Mouse (Mus musculus) liver, embryonic 16.5 days (tissue): ENCODE data around the gene Dand5. TPM values are rescaled to one million over a fixed set of nuclear protein-coding genes. Genes with fewer than 3 reads are reported as not detected.

Experiments
- ATAC-seq: fragments of 200-750 bp; cut with Nextera tagmentation; 2 replicates; pipeline ENCODE4 v1.8.0; 2017; ENCODE audit warnings: low read depth, mild to moderate bottlenecking, moderate number of reproducible peaks, moderate library complexity
- H3K27ac ChIP-seq: fragments of 300-500 bp; sonication (generic); 2 replicates; pipeline ENCODE4 v1.5.1; 2014; ENCODE audit warnings: mild to moderate bottlenecking, low read length
- H3K27me3 ChIP-seq: fragments of 300-500 bp; sonication (generic); 2 replicates; pipeline ENCODE4 v1.6.1; 2014; ENCODE audit warnings: low read depth, low read length, mixed read lengths; ENCODE audit not compliant: control insufficient read depth, insufficient read depth
- H3K36me3 ChIP-seq: fragments of 300-500 bp; sonication (generic); 2 replicates; pipeline ENCODE4 v1.6.1; 2014; ENCODE audit warnings: mild to moderate bottlenecking; ENCODE audit not compliant: control insufficient read depth, insufficient read depth
- H3K4me1 ChIP-seq: fragments of 300-500 bp; sonication (generic); 2 replicates; pipeline ENCODE4 v1.6.1; 2014; ENCODE audit warnings: low read depth, low read length, mixed read lengths; ENCODE audit not compliant: control insufficient read depth
- H3K4me2 ChIP-seq: fragments of 300-500 bp; sonication (generic); 2 replicates; pipeline ENCODE4 v1.6.1; 2014; ENCODE audit warnings: low read depth, low read length, mixed read lengths
- H3K4me3 ChIP-seq: fragments of 300-500 bp; sonication (generic); 2 replicates; pipeline ENCODE4 v1.5.1; 2014; ENCODE audit warnings: low read depth, mild to moderate bottlenecking, low read length
- H3K9ac ChIP-seq: fragments of 300-500 bp; sonication (generic); 2 replicates; pipeline ENCODE4 v1.6.1; 2014; ENCODE audit warnings: low read depth, low read length
- H3K9me3 ChIP-seq: fragments of 300-500 bp; sonication (generic); replicated peaks from 2 replicates; pipeline ENCODE4 v1.6.1; 2016; ENCODE audit warnings: low read length; ENCODE audit not compliant: control insufficient read depth
- WGBS: fragments of 180-500 bp; shearing (Covaris S2); extraction: QIAGEN DNeasy Blood & Tissue Kit; methylation state at CpG from one replicate; pipeline ENCODE4 v1.1.7; 2014; ENCODE audit not compliant: insufficient replicate concordance; 5-methylcytosine and 5-hydroxymethylcytosine counted together
- polyA plus RNA-seq: library from polyadenylated mRNA; unstranded; fragments of >200 nt; fragmentation: Nextera tagmentation; extraction: Ambion mirVana; gene quantifications from 2 replicates; pipeline ENCODE4 v1.2.1, GENCODE M21; 2015

The Dand5 gene
- polyA plus RNA-seq, 1 experiment from 2014 or later = 3.0 TPM

DNA sequence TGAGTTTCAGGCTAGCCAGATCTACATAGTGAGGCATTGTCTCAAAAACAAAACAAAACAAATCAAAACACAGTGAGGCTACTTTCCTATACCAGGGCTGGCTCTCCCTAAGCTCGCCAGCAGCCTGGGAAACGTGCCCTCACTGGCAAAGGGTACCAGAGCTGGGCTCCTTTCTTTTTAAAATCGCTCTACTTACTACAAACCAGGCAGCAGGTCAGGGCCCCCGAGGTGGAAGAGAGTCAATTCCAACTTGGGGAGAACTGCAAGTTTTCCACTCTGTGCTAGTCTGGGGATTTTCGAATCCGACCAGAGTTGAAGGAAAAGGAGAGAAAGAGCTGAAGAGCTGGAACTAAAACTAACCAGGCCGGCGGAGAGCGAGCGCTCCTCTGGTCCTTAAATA, 39.9 kb downstream of the Dand5 start:
- Histone ChIP-seq H3K9me3 (no peaks in the 10 kb centered on the region), H3K27me3 (peaks cover 100% of the 10 kb centered on the region), H3K4me3 (no peak overlapping the region), H3K4me2 (no peak overlapping the region), H3K27ac (no peak overlapping the region), H3K36me3 (no peaks in the 10 kb centered on the region), H3K4me1 (no peaks in the 10 kb centered on the region; the same call in 1 of the 2 replicates), H3K9ac (no peak overlapping the region)
- no peak for ATAC-seq
- 13% methylated on average over 10 of the region's 10 CpGs for WGBS

DNA sequence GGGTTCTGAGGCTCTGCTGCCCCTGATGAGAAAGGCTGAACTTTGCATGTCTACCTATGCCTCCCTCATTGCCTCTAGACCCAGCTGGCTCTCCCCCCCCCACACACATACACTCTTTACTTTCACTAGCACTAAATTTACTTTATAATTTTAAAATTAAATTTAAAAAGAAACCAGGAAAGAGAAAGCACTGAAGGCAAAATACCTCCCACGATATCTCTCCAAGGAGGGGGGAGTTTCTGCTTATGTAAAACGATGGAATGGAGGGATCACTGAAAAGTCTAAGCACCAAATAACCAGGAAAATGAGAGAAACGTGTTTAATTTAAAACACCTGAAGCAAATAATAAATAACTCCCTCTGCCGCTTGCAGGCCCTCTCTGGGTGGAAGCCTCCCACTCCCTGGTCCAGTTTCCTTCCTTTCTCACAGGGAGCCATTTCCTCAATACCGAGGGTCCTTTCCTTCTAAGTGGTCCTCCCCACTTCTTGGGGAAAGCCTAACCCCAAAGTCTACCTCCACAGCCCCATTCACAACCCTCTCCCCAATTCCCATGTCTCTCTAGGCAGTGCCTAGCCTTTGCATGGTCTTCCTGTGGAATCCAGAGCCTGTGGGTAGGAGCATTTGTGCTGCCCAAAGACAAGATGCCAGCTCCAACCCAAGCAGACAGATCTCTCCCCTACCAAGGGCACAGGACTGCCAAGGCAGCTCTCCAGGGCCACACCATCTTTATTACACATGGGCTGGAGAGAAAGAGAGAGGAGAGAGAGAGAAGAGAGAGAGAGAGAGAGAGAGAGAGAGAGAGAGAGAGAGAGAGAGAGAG, 40.7 kb downstream of the Dand5 start:
- H3K4me2 ChIP-seq = no peak overlapping the region
- WGBS = 25% methylated on average over 5 of the region's 5 CpGs
- no peaks in the 10 kb centered on the region; the same call in 1 of the 2 replicates for H3K4me1 ChIP-seq
- H3K9ac ChIP-seq = no peak overlapping the region
- H3K9me3 ChIP-seq = no peaks in the 10 kb centered on the region
- H3K27me3 ChIP-seq = peaks cover 100% of the 10 kb centered on the region
- H3K4me3 ChIP-seq = no peak overlapping the region
- no peak overlapping the region for H3K27ac ChIP-seq
- H3K36me3 ChIP-seq = no peaks in the 10 kb centered on the region
- no peak for ATAC-seq

DNA sequence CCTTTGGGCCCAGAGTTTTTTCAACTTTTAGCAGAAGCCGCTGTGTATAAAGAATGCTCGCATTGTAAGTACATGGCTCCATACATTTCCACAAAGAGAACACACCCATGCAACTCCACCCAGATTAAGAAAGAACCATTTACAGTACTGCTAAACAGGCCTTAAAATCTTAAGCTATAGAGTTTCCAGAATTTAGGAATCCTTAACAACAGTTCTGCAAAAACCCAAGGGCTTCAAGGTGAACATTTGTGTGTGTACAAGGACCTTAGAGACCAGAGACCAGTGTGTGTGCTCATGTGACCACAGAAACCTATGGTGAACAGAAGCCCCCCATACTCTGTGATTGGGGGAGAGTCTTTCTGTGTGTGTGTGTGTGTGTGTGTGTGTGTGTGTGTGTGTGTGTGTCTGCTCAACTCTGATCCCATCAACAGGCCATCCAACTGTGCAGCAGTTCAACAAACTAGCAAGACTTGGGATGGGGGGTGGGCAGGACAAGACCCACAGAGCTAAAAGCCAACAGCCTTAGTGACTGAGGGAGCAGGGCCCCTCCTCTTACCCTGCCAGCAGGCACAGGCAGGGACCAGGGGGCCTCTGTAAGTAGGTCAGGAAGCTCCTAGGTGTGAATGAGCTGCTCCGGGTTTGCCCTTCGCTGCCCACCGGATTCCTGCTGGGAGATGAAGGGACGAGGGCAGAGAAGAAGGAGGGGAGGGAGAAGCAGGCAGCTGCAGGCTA, 41.5 kb downstream of the Dand5 start:
- H3K9me3 ChIP-seq = no peaks in the 10 kb centered on the region
- H3K9ac ChIP-seq = no peak overlapping the region
- no peaks in the 10 kb centered on the region for H3K36me3 ChIP-seq
- H3K4me1 ChIP-seq = no peaks in the 10 kb centered on the region; the same call in 1 of the 2 replicates
- WGBS = 51% methylated on average over 6 of the region's 6 CpGs
- no peak overlapping the region for H3K27ac ChIP-seq
- H3K27me3 ChIP-seq = peaks cover 100% of the 10 kb centered on the region
- ATAC-seq = no peak
- no peak overlapping the region for H3K4me3 ChIP-seq
- no peak overlapping the region for H3K4me2 ChIP-seq

DNA sequence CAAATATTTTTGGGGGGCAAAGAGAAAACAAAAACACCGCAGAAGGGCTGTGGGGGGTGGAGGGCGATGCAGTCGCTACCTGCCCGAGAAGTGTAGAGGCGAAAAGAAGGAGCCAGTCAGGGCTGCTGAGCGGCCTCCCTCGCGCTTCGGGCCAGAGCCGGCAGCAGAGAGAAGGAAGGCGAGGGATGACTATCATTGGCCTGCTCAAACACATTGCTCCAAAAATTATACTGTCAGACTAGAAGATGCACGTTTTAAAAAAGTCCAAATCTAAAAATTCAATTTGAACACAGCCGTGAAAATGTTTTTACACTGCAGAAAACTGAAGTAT, 42.4 kb downstream of the Dand5 start:
- Histone ChIP-seq H3K4me3 (no peak overlapping the region), H3K27ac (no peak overlapping the region), H3K4me1 (no peaks in the 10 kb centered on the region; the same call in 1 of the 2 replicates), H3K9me3 (no peaks in the 10 kb centered on the region), H3K27me3 (peaks cover 100% of the 10 kb centered on the region), H3K4me2 (no peak overlapping the region), H3K36me3 (no peaks in the 10 kb centered on the region), H3K9ac (no peak overlapping the region)
- no peak for ATAC-seq
- 27% methylated on average over 13 of the region's 13 CpGs for WGBS

DNA sequence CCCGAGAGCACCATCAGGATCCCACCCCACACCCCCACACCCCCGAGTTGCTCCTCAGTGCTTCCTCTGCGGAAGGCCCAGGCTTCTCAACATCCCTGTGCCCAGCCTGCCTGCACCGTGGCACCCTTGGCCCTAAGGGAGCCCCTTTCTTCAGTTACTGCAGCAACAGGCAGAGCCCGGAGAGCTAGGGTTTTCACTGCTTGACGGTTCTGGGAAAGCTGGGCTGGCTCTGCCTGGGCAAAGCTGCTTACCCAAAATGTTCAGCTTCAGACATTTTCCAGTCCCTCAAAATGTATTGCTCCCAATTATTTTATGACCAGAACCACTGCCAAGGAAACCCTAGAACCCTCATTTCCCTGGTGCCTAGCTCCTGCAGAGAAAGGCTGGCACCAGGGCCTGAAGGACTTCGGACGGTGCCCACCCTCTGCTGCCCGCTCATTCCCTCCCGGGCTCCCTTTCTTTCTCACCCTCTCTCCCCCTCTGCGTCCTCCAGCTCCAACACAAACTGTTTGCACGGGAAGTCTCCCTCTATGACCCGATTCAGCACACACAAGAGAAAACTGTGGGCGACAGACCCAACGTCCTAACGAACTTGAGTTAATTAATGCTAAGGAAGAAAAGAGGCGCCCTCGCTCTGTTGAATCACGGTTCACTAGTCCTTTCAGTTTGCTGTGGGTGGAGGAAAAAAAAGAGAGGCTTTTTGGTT, 43.0 kb downstream of the Dand5 start:
- H3K4me2 ChIP-seq = no peak overlapping the region
- peaks cover 99% of the 10 kb centered on the region for H3K27me3 ChIP-seq
- H3K9me3 ChIP-seq = no peaks in the 10 kb centered on the region
- no peaks in the 10 kb centered on the region; the same call in 1 of the 2 replicates for H3K4me1 ChIP-seq
- no peak for ATAC-seq
- WGBS = 25% methylated on average over 19 of the region's 19 CpGs
- H3K4me3 ChIP-seq = no peak overlapping the region
- no peak overlapping the region for H3K9ac ChIP-seq
- no peaks in the 10 kb centered on the region for H3K36me3 ChIP-seq
- H3K27ac ChIP-seq = no peak overlapping the region

DNA sequence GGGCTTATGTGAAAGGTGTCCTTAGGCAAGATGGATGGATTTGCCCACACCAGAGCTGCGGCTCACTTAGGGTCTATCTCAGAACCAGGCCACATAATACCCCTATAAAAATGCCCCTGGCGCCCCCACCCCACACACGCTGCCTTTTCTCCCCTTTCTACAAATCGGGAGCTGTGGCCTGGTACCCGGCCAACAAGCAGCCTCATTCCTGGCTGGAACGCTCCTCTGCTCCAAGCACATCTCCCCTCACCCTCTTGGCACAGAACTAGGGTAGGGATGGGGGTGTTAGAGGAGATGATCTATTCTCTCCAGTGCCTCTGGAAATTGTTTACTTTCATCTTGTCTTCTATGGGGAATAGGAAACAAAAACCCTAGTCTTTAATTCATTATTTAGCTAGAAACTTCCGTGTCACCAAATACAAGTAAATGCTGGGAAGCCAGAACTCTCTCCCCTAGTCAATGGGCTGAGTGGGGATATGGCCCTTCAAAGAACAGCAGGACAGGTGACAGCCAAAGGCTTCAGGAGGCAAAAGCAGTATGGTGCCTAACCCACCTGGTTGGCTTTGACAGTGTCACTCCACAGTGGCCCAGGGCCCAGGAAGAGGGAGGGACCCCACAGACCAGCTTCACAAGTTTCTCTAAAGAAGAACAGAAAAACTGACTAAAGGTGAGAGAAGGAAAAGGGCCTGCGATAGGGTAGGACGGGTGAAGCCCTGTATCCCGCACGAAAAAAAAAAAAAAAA, 43.8 kb downstream of the Dand5 start:
- no peak overlapping the region for H3K9ac ChIP-seq
- no peaks in the 10 kb centered on the region for H3K9me3 ChIP-seq
- ATAC-seq = no peak
- peaks cover 99% of the 10 kb centered on the region for H3K27me3 ChIP-seq
- no peak overlapping the region for H3K4me3 ChIP-seq
- no peaks in the 10 kb centered on the region; the same call in 1 of the 2 replicates for H3K4me1 ChIP-seq
- 37% methylated on average over 11 of the region's 11 CpGs for WGBS
- no peak overlapping the region for H3K4me2 ChIP-seq
- no peaks in the 10 kb centered on the region for H3K36me3 ChIP-seq
- no peak overlapping the region for H3K27ac ChIP-seq

DNA sequence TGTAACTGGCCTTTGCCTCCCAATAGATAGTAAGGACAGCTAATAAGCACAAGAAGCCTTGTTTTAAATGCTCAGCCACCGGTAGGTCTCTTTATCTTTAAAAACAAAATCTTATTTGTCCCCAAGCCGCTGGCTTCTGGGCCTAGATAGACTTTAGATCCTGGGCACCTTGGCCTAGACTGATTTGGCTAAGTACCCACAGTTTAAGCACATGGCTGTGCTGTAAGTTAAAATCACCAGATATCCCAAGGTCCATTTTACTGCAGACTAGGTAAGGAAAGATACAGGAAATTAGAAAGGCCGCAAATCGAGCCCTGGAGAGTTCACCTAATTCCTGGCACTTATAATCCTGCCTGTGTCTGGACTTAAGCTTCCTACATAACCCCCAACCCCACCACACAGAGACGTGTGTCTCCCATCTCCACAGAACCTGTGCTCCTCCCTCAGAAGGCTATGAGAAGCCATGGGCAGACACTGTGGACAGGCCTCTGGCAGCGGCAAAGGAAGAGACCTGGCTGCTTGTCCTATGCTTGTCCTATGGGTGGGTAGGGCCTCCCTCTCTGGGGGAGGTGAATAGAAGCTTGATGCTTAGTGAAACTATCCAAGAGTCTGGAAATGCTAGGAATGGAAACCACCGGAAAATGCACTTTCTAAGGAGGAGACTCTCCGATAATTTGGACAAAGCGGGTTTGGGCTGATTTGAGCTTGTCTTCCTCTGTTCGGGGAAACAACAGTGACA, 44.6 kb downstream of the Dand5 start:
- Histone ChIP-seq H3K4me1 (no peaks in the 10 kb centered on the region; the same call in 1 of the 2 replicates), H3K4me3 (no peak overlapping the region), H3K36me3 (no peaks in the 10 kb centered on the region), H3K9ac (no peak overlapping the region), H3K9me3 (no peaks in the 10 kb centered on the region), H3K4me2 (no peak overlapping the region), H3K27me3 (peaks cover 99% of the 10 kb centered on the region), H3K27ac (no peak overlapping the region)
- whole genome bisulfite sequencing = 58% methylated on average over 10 of the region's 10 CpGs
- no peak for ATAC-seq

DNA sequence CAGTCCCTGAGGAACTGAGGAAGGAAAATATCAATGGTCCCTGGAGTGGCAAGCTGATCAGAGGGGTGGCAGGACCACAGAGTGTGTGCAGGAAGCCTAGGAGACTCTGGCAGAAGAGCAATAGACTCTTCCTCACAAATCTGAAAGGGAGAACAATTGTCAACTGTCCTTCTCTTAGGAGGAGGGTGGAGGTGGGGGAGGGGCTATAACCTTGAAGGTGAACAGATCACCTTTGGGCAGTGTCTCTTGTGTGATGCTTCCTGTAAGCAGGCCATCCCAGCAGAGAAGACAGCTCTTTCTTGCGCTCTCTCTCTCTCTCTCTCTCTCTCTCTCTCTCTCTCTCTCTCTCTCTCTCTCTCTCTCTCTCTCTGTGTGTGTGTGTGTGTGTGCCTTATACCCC, 46.1 kb downstream of the Dand5 start:
- Histone ChIP-seq H3K4me1 (no peaks in the 10 kb centered on the region; the same call in 1 of the 2 replicates), H3K27me3 (peaks cover 99% of the 10 kb centered on the region), H3K27ac (no peak overlapping the region), H3K9me3 (no peaks in the 10 kb centered on the region), H3K9ac (no peak overlapping the region), H3K4me3 (no peak overlapping the region), H3K36me3 (no peaks in the 10 kb centered on the region), H3K4me2 (no peak overlapping the region)
- 67% methylated on average over 1 of the region's 1 CpGs for WGBS
- ATAC-seq = no peak
